Mouse (Mus musculus) gastrocnemius, postnatal 36 days (tissue): ENCODE results near the gene Yars. TPM values are rescaled to one million over a fixed set of nuclear protein-coding genes. Genes with fewer than 3 reads are reported as not detected.

Experiments used
- DNase-seq, 2 experiments: peaks; one replicate each; pipeline ENCODE4 v3.0.0; 2022
- intact Hi-C: fragments of 180-260 bp; cut with DNase I; formaldehyde crosslinking; loops from one replicate; pipeline ENCODE4 v1.15.1; 2025
- total RNA-seq, 2 experiments: library from RNA; stranded (reverse); gene quantifications; 2 replicates each; pipeline ENCODE4 v1.2.3; 2021

Yars gene
- total RNA-seq, 2 experiments from 2014 or later, result 38.0 to 39.8 TPM

- no peak for DNase-seq
- intact Hi-C loops, result no loop called here
Observed at GRCm38 (mm10) chr4:129248243-129248767, 58.7 kb downstream of the Yars start.

- no peak for DNase-seq
- intact Hi-C loops, result no loop called here
Observed at GRCm38 (mm10) chr4:129249288-129249687, 59.7 kb downstream of the Yars start.

DNA sequence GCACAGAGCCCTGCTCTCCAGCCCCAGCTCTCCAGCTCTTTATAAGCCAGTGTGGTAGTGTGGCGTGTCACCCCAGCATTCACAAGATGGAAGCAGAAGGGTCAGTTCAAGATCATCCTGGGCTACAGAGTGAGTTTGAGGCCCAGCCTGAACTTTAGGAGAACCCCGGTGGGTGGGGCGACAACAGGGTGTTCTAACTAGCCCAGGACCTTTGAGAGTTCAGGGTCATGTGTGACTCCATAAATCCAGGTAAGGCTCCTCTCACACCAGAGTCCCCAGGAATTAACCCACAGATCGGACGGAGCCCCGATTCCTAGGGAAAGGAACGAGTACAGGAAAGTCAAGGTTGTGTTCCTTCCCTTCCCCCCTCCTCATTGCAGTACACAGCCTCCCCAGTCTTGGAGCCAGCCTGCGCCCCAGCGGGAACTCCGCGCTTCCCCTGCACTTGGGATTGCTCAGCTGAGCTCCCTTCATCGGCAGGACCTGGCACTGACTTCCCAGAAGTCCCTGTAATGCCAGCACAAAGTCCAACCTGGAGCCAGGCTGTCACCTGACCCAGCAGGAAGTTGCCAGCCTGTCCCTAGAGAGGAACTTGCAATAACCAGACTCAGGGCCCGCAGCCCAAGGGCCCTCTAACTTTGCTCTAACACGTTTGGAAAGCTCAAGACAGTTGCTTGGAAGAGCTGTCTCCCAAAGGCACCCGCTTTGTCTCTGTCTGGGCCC, 61.4 kb downstream of the Yars start:
- DNase-seq, result no peak
- intact Hi-C loops, result no loop called here

GRCm38 (mm10) chr4:129251482-129252125, 62.0 kb downstream of the Yars start:
- no peak for DNase-seq
- intact Hi-C loops, result no loop called here

DNA sequence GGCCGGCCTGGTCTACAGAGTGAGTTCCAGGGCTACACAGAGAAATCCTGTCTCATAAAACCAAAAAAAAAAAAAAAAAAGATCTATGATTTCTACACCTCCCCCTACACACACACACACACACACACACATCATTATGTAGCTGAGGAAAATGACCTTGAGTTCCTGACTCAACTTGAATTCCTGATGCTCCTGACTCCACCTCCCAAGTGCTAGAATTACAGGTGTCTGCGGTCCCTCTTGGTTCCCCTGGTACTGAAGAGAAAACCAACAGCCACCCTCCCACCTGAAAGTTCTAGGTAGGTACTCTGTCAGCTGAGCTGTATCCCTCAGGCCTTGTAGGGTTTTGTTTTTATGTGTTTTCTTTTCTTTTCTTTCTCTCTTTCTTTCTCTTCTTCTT, 62.9 kb downstream of the Yars start:
- intact Hi-C loops, result no loop called here

GRCm38 (mm10) chr4:129254571-129254970, 65.0 kb downstream of the Yars start:
- intact Hi-C loops, result no loop called here
- DNase-seq, result no peak

More for the DNA sequence above, 62.9 kb downstream of the Yars start:
- DNase-seq, result no peak

DNA sequence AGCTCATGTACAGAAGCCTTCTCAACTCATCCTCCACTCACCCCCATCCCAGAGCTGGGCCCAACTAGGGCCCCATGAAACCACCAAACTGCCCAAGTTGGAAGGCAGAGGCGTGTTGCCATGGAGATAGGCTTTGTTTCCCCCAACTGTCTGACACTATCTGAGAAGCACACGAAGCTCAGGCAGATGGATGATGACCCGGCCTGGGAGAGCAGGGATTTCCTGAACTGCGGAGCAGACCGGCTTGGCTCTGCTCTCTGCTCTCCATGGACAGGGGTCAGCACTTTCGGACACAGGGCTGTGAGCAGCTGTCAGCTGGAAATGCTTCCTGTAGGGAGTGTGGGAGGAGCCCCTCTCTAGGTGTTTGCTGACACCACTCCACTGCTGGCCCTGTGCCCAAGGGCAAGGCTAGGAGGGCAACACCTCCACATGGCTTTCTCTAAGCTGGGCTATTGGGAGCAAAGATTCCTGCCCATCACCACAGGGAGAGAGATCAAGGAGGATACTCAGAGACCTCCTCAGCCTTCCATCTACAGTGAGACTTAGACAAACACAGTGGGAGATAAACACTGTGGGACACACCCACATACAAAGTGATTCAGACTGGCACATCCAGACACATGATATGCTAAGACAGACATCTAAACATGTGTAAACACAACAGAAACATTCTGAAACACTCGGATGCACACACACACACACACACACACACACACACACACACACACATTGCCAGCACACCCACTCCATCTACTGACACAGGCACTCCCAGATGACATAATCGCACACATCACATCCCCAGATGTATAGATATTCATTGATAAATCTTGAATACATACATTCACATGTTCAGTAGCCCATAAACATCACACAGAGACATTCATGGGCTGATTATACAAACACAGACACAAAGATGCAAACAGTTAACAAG, 67.2 kb downstream of the Yars start:
- DNase-seq, result no peak
- intact Hi-C loops, result no loop called here

GRCm38 (mm10) chr4:129259101-129259500, 69.5 kb downstream of the Yars start:
- intact Hi-C loops, result no loop called here

DNA sequence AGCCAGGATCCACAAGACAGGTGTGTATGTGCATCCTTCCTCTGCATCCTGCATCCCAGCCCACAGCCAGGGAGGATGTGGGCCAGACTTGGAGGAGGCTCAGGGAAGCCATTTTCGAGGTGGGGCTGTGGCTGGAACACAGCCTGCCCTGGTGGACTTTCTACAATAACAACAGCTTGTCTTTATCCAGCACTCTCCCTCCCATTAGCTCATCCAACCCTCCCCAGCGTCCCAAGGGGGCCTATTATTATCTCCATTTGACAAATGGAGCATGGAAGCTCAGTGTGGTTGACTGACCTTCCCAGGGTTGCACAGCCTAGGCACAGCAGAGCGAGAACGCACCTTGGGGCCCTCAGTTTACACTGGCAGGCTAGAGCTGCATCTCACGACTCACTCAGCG, 71.1 kb downstream of the Yars start:
- DNase-seq, result no peak

More at GRCm38 (mm10) chr4:129259101-129259500, 69.5 kb downstream of the Yars start:
- no peak for DNase-seq

DNA sequence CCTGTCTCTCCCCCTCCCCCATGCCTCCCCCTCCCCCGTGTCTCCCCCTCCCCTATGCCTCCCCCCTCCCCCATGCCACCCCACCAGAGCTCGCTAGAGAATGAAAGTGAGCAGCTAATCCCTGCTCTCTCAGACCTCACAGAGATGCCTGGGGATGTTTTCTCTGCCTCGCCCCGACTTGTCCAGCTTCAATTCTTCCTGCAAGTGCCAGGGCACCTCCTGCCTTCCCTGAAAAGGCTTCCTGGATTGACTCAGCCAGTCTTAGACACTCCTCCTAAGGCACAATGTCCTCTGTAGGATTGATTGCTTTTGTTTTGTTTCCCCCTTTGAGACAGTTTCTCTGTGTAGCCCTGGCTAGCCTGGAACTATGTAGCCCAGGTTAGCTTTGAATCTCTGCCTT, 71.6 kb downstream of the Yars start, which contains the start of gene C77080:
Gene C77080 (minus strand): TSS at position 209 of the 400 bp plus-strand sequence.
- no peak for DNase-seq
- intact Hi-C loops, result no loop called here

More for the DNA sequence above, 71.1 kb downstream of the Yars start:
- intact Hi-C loops, result no loop called here

DNA sequence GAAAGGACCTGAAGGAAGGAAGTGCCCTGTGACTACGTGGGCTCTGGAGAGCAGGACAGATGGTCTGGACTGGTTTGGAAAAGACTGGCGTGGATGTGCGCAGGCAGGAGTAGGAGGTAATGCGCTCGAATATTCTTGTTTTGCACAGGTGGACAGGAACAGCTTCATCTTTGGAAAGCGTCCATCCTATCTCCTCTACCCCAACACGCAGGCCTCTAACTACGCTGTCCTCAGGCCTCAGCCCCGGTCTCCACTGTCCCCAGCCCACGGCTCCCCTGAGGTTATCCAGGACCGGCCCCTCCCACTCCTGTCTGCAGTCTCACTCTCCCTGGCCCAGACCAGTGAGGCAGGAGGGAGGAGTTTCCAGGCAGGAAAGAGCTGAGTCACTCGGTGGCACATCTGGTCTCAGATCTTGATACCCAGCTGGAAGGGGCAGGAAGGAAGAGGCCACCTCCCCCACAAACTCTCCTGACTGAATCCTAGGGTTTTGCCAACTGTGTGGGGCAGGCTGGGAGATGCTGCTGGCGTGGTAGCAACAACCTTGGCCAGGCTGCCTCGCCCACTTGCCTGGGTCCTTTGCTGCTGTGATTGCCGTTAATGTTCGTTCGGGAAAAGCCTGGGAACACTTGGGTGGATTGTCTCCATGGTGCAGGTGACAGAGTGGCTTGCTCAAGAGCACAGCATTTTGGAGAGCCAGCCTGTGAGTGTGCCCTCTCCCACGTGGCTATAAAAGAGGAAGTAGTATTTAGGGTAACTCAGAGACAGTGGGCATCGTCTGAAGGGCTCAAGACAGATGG, 73.9 kb downstream of the Yars start:
- DNase-seq, result peak; percentile 28 to 41
- intact Hi-C loops, result no loop called here

DNA sequence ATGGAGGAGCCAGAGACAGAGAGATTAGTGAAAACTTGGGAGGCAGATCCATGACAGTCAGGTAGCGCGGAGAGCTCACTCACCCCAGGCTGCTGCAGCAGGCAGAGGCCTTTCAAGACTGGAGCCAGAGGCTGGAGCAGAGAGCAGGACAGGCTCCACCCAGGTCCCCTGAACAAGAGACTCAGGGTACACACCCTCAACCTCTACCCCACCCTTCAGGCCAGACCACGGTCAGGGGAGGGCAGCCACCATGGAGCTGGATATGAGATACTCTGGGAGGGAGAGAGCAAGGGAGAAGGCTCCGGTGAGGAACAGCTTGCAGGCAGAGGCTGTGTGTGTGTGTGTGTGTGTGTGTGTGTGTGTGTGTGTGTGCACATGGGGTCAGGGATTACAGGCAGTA, 76.6 kb downstream of the Yars start:
- intact Hi-C loops, result no loop called here
- DNase-seq, result no peak

GRCm38 (mm10) chr4:129266821-129267220, 77.3 kb downstream of the Yars start:
- intact Hi-C loops, result no loop called here
- DNase-seq, result no peak

DNA sequence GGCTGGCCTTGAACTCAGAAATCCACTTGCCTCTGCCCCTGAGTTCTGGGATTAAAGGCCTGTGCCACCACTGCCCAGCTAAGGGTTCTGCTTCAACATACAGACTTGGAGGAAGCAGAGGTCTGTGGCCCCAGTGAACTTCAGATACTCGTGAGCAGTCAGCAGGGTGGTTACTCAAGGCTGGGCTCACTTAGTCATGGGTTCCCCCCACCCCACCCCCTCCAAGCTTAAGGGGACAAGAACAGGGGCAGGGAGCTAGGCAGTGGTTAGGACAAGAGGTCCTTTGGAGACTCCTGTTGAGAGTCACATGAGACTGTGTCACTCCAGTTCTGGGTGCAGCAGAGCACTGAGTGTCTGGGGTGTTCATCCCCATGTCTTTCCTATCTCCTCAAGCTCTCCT, 79.1 kb downstream of the Yars start:
- no peak for DNase-seq
- intact Hi-C loops, result no loop called here

Other genes starting within 250 kb of the Yars start
- 1 to 10 TPM; 2.2 to 2.6 TPM for gene Azin2, start 227.3 kb upstream of the Yars start, total RNA-seq
- 10 to 100 TPM; 28.1 to 34.1 TPM for gene Ak2, start 197.8 kb upstream of the Yars start, total RNA-seq
- 10 to 100 TPM; 20.3 to 22.7 TPM for gene Rnf19b, start 131.5 kb upstream of the Yars start, total RNA-seq
- gene Tmem54, start 84.2 kb upstream of the Yars start, total RNA-seq, result not detected
- not detected for gene Hpca, start 67.7 kb upstream of the Yars start, total RNA-seq
- 10 to 100 TPM; 68.2 to 86.2 TPM for gene Fndc5, start 52.8 kb upstream of the Yars start, total RNA-seq
- gene S100pbp, start within 50 bp of the Yars start, total RNA-seq, result 1 to 10 TPM; 3.3 to 5.1 TPM
- gene C77080, start 71.6 kb downstream of the Yars start, total RNA-seq, result 1 to 10 TPM; 1.7 to 1.9 TPM
- 10 to 100 TPM; 38.3 to 44.9 TPM for gene Sync, start 97.9 kb downstream of the Yars start, total RNA-seq
- 10 to 100 TPM; 36.0 to 47.3 TPM for gene Rbbp4, start 145.6 kb downstream of the Yars start, total RNA-seq
- 10 to 100 TPM; 23.3 to 24.2 TPM for gene Zbtb8os, start 145.9 kb downstream of the Yars start, total RNA-seq
- gene Zbtb8a, start 188.4 kb downstream of the Yars start, total RNA-seq, result 1 to 10 TPM in 1 of 2 experiments, under 1 TPM in 1; 0.76 to 1.1 TPM